14 mouse cellular contexts compared by ENCODE assay signal in genomic region chr12:102058428-102058827, GRCm38 (mm10).
DNase-seq lines count a peak whose midpoint lies in the region; ATAC-seq lines count a peak whose summit lies in the region.
"Had no signal": no experiment of that assay in that cellular context is flagged by ENCODE, and none has a peak within 500 bp of the region (broad histone marks: within the 10 kb centered on the region; RNA-seq: fewer than 3 reads in every experiment).

No protein-coding gene starts in this region.

- DNase-seq in neural tube, embryonic 10.5 days (ENCODE audit: extremely low spot score, low spot score) = no peak
- peak; percentile 83 for DNase-seq in forebrain, embryonic 14.5 days (ENCODE audit: low spot score)
- no peak for DNase-seq in midbrain, embryonic 10.5 days (ENCODE audit: low spot score)
- DNase-seq in gastrocnemius, adult 8-10 months (ENCODE audit: low spot score in 2 of 2) = no peak
- DNase-seq in right cerebral cortex, postnatal 14 days = no peak
- no peak for DNase-seq in layer of hippocampus, adult 18-20 months (ENCODE audit: low spot score in 2 of 2)
- DNase-seq: adrenal gland, postnatal 36 days; lung, adult 2 months; right cerebral cortex, adult 18-20 months had no signal

- no peak overlapping the region for H3K9ac ChIP-seq in neural tube, embryonic 12.5 days
- no peak overlapping the region for H3K9ac ChIP-seq in forebrain, embryonic 14.5 days (ENCODE audit: low read length)

- no peaks in the 10 kb centered on the region for H3K9me3 ChIP-seq in neural tube, embryonic 12.5 days
- no peaks in the 10 kb centered on the region for H3K9me3 ChIP-seq in forebrain, embryonic 14.5 days (replicated peaks; ENCODE audit: control insufficient read depth, low read length)
- H3K9me3 ChIP-seq in midbrain, embryonic 10.5 days (replicated peaks) = no peaks in the 10 kb centered on the region

- no peak overlapping the region for H3K27ac ChIP-seq in neural tube, embryonic 12.5 days
- peak overlapping the region; percentile 53; the same call in 1 of the 2 replicates for H3K27ac ChIP-seq in forebrain, embryonic 14.5 days (ENCODE audit: low read depth, low read length)
- peak overlapping the region; percentile 46; the same call in 1 of the 2 replicates for H3K27ac ChIP-seq in midbrain, embryonic 10.5 days (replicated peaks)

- WGBS in neural tube, embryonic 12.5 days = 72% methylated on average over 3 of the region's 3 CpGs
- 5% methylated on average over 3 of the region's 3 CpGs for WGBS in forebrain, embryonic 14.5 days
- WGBS in midbrain, embryonic 10.5 days = 78% methylated on average over 3 of the region's 3 CpGs

- no peak overlapping the region for H3K4me3 ChIP-seq in neural tube, embryonic 12.5 days
- no peak overlapping the region for H3K4me3 ChIP-seq in forebrain, embryonic 14.5 days (ENCODE audit: low read depth, low read length)
- no peak overlapping the region for H3K4me3 ChIP-seq in midbrain, embryonic 10.5 days

- peaks cover 6% of the 10 kb centered on the region for H3K4me1 ChIP-seq in neural tube, embryonic 12.5 days
- peaks cover 11% of the 10 kb centered on the region for H3K4me1 ChIP-seq in forebrain, embryonic 14.5 days (ENCODE audit: control insufficient read depth, insufficient read depth, low read length)
- peaks cover 17% of the 10 kb centered on the region for H3K4me1 ChIP-seq in midbrain, embryonic 10.5 days

- no peak overlapping the region for H3K4me2 ChIP-seq in neural tube, embryonic 12.5 days (replicated peaks)
- no peak overlapping the region for H3K4me2 ChIP-seq in forebrain, embryonic 14.5 days (ENCODE audit: low read length)
- H3K4me2 ChIP-seq: heart, embryonic 11.5 days had no signal

- ATAC-seq in neural tube, embryonic 12.5 days (ENCODE audit: low FRiP score, low read depth) = peak; percentile 25; the same call in 1 of the 2 replicates
- ATAC-seq in forebrain, embryonic 14.5 days = peak; percentile 89
- ATAC-seq in erythroid progenitor cell, adult 5-6 weeks (replicated peaks; ENCODE audit: low FRiP score, poor library complexity, severe bottlenecking) = no peak
- ATAC-seq: CD4-positive, CD25-positive, alpha-beta regulatory T cell, adult 4 months; Patski had no signal

- H3K36me3 ChIP-seq in neural tube, embryonic 12.5 days = no peaks in the 10 kb centered on the region
- no peaks in the 10 kb centered on the region for H3K36me3 ChIP-seq in forebrain, embryonic 14.5 days (ENCODE audit: control insufficient read depth, insufficient read depth, low read length)
- no peaks in the 10 kb centered on the region for H3K36me3 ChIP-seq in midbrain, embryonic 10.5 days

- H3K27me3 ChIP-seq in neural tube, embryonic 12.5 days (replicated peaks) = no peaks in the 10 kb centered on the region
- no peaks in the 10 kb centered on the region for H3K27me3 ChIP-seq in forebrain, embryonic 14.5 days (replicated peaks; ENCODE audit: control insufficient read depth, insufficient read depth, low read length)
- no peaks in the 10 kb centered on the region for H3K27me3 ChIP-seq in midbrain, embryonic 10.5 days (ENCODE audit: low read depth, poor library complexity, severe bottlenecking)
